Mouse (Mus musculus) urinary bladder, postnatal 25 days (tissue): ENCODE results near the gene Slc4a2.

Experiments used
- DNase-seq: peaks from one replicate; pipeline ENCODE4 v3.0.0; 2022; ENCODE audit warnings: low spot score

Slc4a2 gene

DNA sequence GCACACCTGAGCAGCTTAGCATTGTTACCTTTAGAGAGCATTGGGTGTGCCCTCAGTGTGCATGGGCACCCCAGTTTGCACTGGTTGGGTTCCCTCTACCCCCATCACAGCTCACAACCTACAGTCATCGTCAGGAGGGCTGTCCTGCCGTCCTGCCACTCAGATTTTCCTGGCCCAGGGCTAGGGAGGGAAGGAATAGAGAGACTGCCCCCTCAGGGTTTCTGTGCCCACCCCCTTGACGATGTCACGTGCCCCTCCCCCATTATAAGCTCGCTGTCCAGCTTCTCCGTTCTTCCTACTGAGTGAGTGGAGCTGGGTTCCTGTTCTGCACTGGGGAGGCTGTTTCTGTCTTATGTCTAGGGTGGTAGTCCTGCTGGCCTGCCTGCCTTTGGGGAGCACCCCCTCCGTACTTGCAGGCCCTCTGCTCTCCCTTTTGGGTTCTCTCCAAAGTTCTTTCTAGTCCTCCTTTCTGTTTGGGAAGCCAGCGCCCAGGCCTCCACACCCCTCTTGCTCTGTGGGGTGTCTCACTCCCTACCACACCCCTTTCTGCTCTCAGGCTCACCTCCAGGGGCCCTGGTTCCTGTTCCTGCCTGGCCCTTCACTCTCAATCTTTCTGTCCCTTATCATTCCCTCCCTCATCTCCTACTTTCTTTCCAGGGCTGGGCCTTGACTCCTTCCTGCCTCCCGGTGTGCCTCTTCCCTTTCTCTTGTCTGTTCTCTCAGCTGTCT is 3.1 kb downstream of the Slc4a2 start:
- DNase-seq: no peak

GRCm38 (mm10) chr5:24427285-24427633 is 3.6 kb downstream of the Slc4a2 start:
- no peak for DNase-seq

DNA sequence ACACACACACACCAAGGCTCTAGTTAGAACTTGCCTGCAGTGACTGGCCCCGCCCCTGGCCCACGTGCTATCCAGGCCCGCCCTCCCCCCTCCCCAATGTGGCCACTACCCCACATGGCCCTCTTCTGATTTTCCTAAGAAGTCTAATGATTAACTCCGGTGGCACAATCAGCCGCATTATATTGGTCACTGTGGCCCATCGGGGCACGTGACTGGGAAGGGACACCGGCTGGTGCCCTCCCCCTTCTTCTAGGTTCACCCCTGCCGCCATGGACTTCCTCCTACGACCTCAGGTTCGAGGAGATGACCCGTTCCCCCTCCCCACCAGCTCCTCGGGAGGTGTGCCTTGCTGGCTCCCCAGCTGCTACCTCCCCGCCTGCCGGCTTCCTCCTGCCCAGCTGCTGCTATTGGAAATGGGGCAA is 4.4 kb downstream of the Slc4a2 start:
- DNase-seq: no peak

- DNase-seq: peak; percentile 18
Measured at GRCm38 (mm10) chr5:24428596-24428995, 5.0 kb downstream of the Slc4a2 start.

DNA sequence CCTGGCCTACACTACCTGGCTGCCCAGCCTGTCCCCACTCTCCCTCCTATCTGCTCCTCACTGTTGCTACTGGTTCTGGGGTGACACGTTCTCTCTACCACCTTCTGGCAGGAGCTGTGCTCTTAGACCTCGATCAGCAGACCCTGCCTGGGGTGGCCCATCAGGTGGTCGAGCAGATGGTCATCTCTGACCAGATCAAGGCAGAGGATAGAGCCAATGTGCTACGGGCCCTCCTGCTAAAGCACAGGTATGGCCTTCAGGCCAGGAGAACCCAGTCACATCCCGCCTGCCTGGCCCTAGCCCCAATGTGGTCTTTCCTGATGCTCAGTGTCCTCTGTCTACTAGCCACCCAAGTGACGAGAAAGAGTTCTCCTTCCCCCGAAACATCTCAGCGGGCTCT is 10.4 kb downstream of the Slc4a2 start:
- no peak for DNase-seq

GRCm38 (mm10) chr5:24441187-24441586 is 17.6 kb downstream of the Slc4a2 start:
- no peak for DNase-seq

DNA sequence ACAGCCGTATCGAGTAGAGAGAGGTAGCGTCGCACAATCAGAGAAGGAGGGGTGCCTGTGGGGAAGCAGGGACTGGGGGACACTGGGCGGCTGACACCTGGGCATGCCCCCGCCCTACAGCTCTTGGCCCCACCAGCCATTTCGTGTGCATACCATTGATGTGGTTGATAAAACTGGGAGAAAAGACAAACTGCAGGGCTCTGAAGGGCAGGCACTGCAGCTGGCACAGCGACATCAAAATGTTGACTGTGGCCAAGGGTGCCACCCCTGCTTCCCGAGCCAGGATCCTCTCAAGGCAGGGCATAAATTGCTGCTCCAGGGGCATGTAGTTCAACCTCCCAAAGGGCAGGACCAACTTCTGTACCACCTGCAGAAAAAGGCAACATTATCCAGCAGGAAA is 18.4 kb downstream of the Slc4a2 start:
- no peak for DNase-seq

GRCm38 (mm10) chr5:24443204-24443603 is 19.6 kb downstream of the Slc4a2 start:
- no peak for DNase-seq

DNA sequence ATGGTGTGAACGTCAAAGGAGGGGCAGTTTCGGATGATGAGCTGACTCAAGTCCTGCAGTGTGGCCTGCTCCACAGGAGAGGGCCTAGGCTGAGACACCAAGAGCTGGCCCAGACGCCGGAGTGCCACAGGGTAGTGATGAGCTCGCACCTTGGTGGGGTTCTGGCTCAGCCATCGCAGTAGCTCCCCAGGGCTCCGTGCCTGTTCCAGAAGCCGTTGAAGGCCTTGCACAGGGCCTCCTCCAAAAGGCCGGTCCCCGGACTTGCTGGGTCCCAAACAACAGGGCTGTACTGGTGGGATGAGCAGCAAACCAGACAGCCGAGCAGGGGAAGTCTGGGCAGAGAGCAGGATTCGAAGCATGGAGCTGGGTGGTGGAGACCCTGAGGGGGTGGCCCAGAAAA is 20.3 kb downstream of the Slc4a2 start:
- no peak for DNase-seq

GRCm38 (mm10) chr5:24444746-24445427 is 21.2 kb downstream of the Slc4a2 start, which contains the start of gene Fastk:
Gene Fastk, minus strand, starts transcription at chr5:24445287.
- peak; percentile 94 for DNase-seq

DNA sequence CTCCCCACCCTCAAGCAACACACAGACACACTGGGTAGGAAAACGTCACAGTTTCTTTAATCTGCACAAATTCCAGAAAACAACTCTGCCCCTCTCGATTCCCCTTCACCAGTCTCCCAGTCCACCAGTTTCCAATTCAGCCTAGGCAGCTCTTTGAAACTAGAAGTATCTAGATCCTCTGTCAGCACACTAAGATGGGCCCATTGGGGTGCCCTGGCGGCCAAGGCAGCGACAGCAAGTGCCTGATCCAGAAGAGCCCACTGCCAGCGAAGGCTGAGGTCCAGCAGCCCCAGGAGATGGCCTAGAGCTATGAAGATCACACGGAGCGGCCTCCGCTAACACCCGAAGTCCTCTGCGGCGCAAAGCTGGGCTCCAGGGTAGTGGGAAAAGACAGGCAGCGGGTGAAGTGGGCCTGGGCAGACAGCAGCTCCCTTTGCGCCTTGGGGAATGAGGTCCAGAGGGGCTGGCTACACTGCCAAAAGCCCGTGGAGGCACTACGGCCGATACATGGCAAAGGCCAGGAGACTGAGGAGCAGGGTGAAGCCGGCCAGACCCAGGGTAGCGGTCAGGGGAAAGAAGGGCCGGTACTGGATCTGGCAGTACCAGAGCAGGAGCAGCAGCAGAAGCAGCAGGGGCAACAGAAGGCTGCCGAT is 21.9 kb downstream of the Slc4a2 start:
- no peak for DNase-seq

- no peak for DNase-seq
Measured at GRCm38 (mm10) chr5:24446630-24447029, 23.0 kb downstream of the Slc4a2 start.

GRCm38 (mm10) chr5:24447624-24448298 is 24.1 kb downstream of the Slc4a2 start, which contains the start of gene Tmub1:
Gene Tmub1, minus strand, starts transcription at chr5:24447854.
- DNase-seq: peak; percentile 77

DNA sequence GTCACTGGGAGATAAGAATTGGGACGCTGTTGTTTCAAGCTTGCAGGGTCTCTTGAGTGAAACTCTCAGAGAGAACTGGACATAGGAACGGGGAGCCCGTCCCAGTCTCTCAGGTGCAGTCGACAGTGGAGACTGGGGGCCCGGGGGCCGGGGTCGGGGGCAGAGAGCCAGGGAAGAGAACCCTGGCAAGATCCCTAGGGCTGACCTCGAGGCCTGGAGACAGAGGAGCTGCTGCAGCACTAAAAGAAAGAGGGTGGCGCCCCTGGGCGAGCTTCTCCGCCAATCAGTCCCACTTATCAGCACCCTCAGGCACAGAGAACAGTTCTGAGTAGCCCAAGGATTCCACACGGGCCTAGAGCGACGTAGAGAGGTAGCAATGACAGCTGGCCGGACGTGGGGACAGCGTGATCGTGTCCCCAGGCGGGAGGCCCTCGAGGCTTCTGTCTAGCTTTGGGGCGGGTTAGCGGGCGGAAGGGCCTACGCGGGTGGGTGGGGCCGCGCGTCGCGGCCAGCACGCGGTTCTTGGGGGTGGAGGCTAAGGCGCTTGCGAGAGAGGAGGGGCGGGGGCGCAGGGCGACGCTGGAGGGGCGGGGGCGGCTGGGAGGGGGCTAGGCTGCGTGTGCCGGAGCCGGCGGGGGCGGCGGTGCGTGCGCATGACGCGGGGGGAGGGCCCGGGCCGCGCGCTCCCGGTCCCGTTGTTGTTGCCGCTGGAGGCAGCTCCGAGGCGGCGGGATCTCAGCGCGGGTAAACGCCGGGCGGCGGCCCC is 27.8 kb downstream of the Slc4a2 start:
- DNase-seq: peak; percentile 83

GRCm38 (mm10) chr5:24452030-24452690 is 28.5 kb downstream of the Slc4a2 start, which contains the start of gene Agap3:
Gene Agap3, plus strand, starts transcription at chr5:24452177.
- peak; percentile 42 for DNase-seq

DNA sequence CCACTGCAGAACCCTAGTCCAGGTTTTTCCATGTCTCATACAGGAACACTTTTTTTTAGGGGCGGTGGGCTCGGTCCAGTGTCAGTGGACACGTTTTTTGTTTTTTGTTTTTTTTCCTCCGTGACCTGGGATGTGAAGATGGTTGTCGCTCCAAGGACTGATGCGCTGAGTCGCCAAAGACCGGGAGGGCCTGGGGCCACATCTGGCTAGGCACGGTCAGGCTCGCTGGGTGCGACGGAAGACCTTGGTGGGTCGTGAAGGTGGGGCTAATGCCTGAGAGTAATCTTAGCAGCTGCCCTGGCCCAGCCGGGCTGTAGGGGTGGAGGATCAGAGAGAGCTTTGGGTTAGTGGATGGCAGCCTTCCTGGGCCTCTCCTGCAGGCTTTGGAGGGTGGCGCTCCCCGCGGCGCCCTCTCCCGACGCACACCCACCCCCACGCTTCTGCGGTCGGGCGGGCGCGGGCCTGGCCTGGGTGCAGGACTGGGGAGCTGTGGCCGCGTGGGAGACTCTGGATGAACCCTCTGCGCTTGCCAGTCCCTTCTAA is 29.1 kb downstream of the Slc4a2 start:
- DNase-seq: peak; percentile 33

- DNase-seq: no peak
Measured at GRCm38 (mm10) chr5:24453283-24453984, 29.8 kb downstream of the Slc4a2 start.

GRCm38 (mm10) chr5:24453985-24454303 is 30.3 kb downstream of the Slc4a2 start:
- DNase-seq: no peak

GRCm38 (mm10) chr5:24455076-24455475 is 31.4 kb downstream of the Slc4a2 start:
- no peak for DNase-seq

DNA sequence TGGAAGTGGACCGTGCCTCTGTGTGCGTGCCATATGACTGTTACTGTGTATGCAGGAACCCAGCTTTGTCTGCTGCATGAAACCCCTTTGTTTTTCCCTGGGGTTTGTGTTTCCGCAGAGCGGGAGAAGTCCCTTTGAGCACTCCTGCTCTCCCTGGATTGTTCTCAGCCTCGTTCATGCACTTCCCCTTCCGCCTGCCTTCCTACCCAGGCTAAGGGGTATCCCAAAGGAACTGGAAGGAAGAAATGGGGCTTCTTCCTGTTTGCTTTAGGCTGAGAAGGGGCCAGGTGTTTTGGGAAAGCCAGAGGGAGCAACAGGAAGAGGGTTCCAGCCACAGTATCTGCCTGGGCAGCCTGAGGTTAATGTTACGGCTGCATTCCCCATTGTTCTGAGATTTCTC is 32.0 kb downstream of the Slc4a2 start:
- DNase-seq: no peak
